Mouse (Mus musculus): ENCODE measurements around the gene Usp47. TPM values are rescaled to one million over a fixed set of nuclear protein-coding genes. Genes with fewer than 3 reads are reported as not detected.

The Usp47 gene
- total and polyA plus RNA-seq, 3 experiments, result 37.3 to 122 (median 47.8) TPM

DNA sequence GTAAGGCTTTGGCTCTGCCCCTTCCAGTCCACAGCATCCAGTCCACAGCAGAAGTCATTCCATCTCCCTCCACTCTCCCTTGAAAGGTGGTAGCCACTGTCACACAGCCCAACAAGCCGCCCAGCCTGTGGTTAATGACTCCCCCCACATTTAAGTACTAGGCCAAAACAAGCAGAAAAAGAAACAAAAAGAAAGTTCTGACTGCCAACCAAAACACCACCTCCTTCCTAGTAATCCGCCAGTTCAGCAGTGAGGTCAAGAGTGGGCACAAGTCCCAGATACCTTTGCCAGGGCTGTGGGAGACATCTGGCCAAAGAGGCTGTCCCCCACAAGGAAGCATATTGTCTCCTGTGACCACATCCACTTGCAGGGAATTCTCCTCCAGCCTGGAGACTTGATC is 124.7 kb downstream of the Usp47 start:
- H3K9ac ChIP-seq (ENCODE audit: control insufficient read depth, low read depth, low read length, poor library complexity, severe bottlenecking), result no peak overlapping the region
- DNase-seq (ENCODE audit: low read depth, low spot score), result no peak
- H3K79me2 ChIP-seq (ENCODE audit: control insufficient read depth, insufficient read depth, low read length, poor library complexity), result no peaks in the 10 kb centered on the region
- H3K9me3 ChIP-seq (replicated peaks; ENCODE audit: insufficient read depth, low read length), result no peaks in the 10 kb centered on the region
- no peaks in the 10 kb centered on the region for H3K4me1 ChIP-seq (ENCODE audit: control insufficient read depth in 1 of 2, insufficient read depth in 2 of 2, low read length in 2 of 2)
- no peak overlapping the region for H3K27ac ChIP-seq (ENCODE audit: control insufficient read depth, low read depth, low read length)
- H3K36me3 ChIP-seq (ENCODE audit: control insufficient read depth in 1 of 2, insufficient read depth in 2 of 2, low read length in 2 of 2), result no peaks in the 10 kb centered on the region
- no peaks in the 10 kb centered on the region; a peak in 1 of 4 replicates for H3K27me3 ChIP-seq (ENCODE audit: control insufficient read depth in 1 of 2, insufficient read depth in 2 of 2, low read length in 2 of 2)
- TF ChIP-seq MAX (IDR thresholded peaks at IDR 0.05; ENCODE audit: low read length), result no peak
- no peak for TF ChIP-seq SMC3 (IDR thresholded peaks at IDR 0.05; ENCODE audit: low read depth, low read length)
- no peak for TF ChIP-seq CTCF (IDR thresholded peaks at IDR 0.05 in 2 of 3, conservative IDR thresholded peaks at IDR 0.05 in 1 of 3; ENCODE audit: control insufficient read depth in 1 of 3, insufficient read depth in 1 of 3, low read depth in 2 of 3, low read length in 3 of 3, poor library complexity in 1 of 3, severe bottlenecking in 1 of 3)
- no peak for TF ChIP-seq POLR2AphosphoS2 (IDR thresholded peaks at IDR 0.05; ENCODE audit: low read length)
- no peak for TF ChIP-seq RAD21 (IDR thresholded peaks at IDR 0.05; ENCODE audit: low read depth, low read length)
- no peak for TF ChIP-seq GATA1 (IDR thresholded peaks at IDR 0.05; ENCODE audit: low read depth, low read length)
- H3K4me3 ChIP-seq (ENCODE audit: control insufficient read depth in 1 of 2, insufficient read depth in 1 of 2, low read depth in 2 of 2, low read length in 2 of 2), result no peak overlapping the region

DNA sequence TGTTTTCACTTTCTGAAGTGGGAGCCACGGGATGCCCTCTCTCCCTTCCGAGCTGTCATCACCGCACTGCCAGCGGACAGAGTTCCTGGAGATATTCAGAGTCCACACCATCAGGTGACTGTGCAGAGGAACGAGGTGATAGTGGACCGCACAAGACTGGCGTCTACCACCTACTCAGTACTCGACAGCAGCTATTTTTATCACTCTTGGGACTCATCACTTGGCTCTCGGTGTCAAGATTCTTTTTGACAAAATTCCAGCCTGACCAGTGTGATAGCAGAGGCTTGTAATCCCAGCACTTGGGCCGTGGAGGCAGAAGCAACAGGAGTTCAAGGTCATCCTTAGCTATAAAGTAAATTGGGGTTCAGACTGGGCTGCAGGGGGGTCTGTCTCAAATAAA is 125.8 kb downstream of the Usp47 start:
- no peak overlapping the region for H3K9ac ChIP-seq (ENCODE audit: control insufficient read depth, low read depth, low read length, poor library complexity, severe bottlenecking)
- DNase-seq (ENCODE audit: low read depth, low spot score), result no peak
- H3K27me3 ChIP-seq (ENCODE audit: control insufficient read depth in 1 of 2, insufficient read depth in 2 of 2, low read length in 2 of 2), result no peaks in the 10 kb centered on the region; a peak in 1 of 4 replicates
- H3K4me1 ChIP-seq (ENCODE audit: control insufficient read depth in 1 of 2, insufficient read depth in 2 of 2, low read length in 2 of 2), result no peaks in the 10 kb centered on the region
- H3K79me2 ChIP-seq (ENCODE audit: control insufficient read depth, insufficient read depth, low read length, poor library complexity), result no peaks in the 10 kb centered on the region
- TF ChIP-seq CHD1 (IDR thresholded peaks at IDR 0.05; ENCODE audit: low read depth, low read length) (no peak), GABPA (IDR thresholded peaks at IDR 0.05; ENCODE audit: low read depth, low read length) (no peak), TCF12 (IDR thresholded peaks at IDR 0.05; ENCODE audit: low read depth, low read length) (no peak), POLR2A (IDR thresholded peaks at IDR 0.05; ENCODE audit: control insufficient read depth in 1 of 2, insufficient read depth in 1 of 2, low read depth in 1 of 2, low read length in 2 of 2, poor library complexity in 1 of 2) (no peak), TBP (IDR thresholded peaks at IDR 0.05; ENCODE audit: low read depth, low read length) (no peak)
- H3K9me3 ChIP-seq (replicated peaks; ENCODE audit: insufficient read depth, low read length), result no peaks in the 10 kb centered on the region
- no peaks in the 10 kb centered on the region for H3K36me3 ChIP-seq (ENCODE audit: control insufficient read depth in 1 of 2, insufficient read depth in 2 of 2, low read length in 2 of 2)
- H3K4me3 ChIP-seq (ENCODE audit: control insufficient read depth in 1 of 2, insufficient read depth in 1 of 2, low read depth in 2 of 2, low read length in 2 of 2), result no peak overlapping the region
- no peak overlapping the region for H3K27ac ChIP-seq (ENCODE audit: control insufficient read depth, low read depth, low read length)

DNA sequence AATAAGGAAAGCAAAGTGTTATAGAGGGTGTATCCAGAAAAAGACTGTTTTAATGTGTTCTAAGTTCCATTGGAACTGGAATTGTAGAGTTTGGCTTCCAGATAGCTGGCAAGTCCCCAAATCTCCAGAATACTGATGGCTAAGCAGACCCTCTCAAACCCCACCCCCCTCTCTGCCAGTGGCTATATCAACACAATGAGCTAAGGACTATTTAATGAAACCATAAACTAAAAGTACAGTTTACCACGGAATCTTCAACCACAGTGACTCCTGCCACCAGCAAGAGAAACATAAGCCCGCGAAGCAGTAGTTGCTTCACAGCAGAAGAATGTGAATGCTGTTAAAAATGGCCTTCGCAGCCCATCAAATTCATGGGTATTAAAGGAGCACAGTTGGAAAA is 131.1 kb downstream of the Usp47 start:
- no peak overlapping the region for H3K27ac ChIP-seq (ENCODE audit: control insufficient read depth, low read depth, low read length)
- no peak for TF ChIP-seq GATA1 (IDR thresholded peaks at IDR 0.05; ENCODE audit: low read depth, low read length)
- TF ChIP-seq SIN3A (IDR thresholded peaks at IDR 0.05; ENCODE audit: low read length), result no peak
- TF ChIP-seq ZC3H11A (IDR thresholded peaks at IDR 0.05; ENCODE audit: low read depth, low read length), result no peak
- no peak for TF ChIP-seq MYC (IDR thresholded peaks at IDR 0.05; ENCODE audit: low read depth, low read length)
- no peak for TF ChIP-seq MAX (IDR thresholded peaks at IDR 0.05; ENCODE audit: low read length)
- no peak for TF ChIP-seq CHD2 (IDR thresholded peaks at IDR 0.05; ENCODE audit: low read length)
- no peak for TF ChIP-seq E2F4 (IDR thresholded peaks at IDR 0.05; ENCODE audit: borderline replicate concordance, low read depth, low read length)
- no peak for TF ChIP-seq JUND (IDR thresholded peaks at IDR 0.05; ENCODE audit: low read depth, low read length)
- no peaks in the 10 kb centered on the region for H3K27me3 ChIP-seq (ENCODE audit: control insufficient read depth in 1 of 2, insufficient read depth in 2 of 2, low read length in 2 of 2)
- H3K79me2 ChIP-seq (ENCODE audit: control insufficient read depth, insufficient read depth, low read length, poor library complexity), result no peaks in the 10 kb centered on the region
- DNase-seq (ENCODE audit: low read depth, low spot score), result no peak
- H3K4me1 ChIP-seq (ENCODE audit: control insufficient read depth in 1 of 2, insufficient read depth in 2 of 2, low read length in 2 of 2), result no peaks in the 10 kb centered on the region
- no peak overlapping the region for H3K9ac ChIP-seq (ENCODE audit: control insufficient read depth, low read depth, low read length, poor library complexity, severe bottlenecking)
- no peaks in the 10 kb centered on the region for H3K36me3 ChIP-seq (ENCODE audit: control insufficient read depth in 1 of 2, insufficient read depth in 2 of 2, low read length in 2 of 2)
- H3K4me3 ChIP-seq (ENCODE audit: control insufficient read depth in 1 of 2, insufficient read depth in 1 of 2, low read depth in 2 of 2, low read length in 2 of 2), result no peak overlapping the region
- no peaks in the 10 kb centered on the region for H3K9me3 ChIP-seq (replicated peaks; ENCODE audit: insufficient read depth, low read length)

All from MEL (cell line).